ENCODE assay signal across 21 mouse cellular contexts in the genomic region with DNA sequence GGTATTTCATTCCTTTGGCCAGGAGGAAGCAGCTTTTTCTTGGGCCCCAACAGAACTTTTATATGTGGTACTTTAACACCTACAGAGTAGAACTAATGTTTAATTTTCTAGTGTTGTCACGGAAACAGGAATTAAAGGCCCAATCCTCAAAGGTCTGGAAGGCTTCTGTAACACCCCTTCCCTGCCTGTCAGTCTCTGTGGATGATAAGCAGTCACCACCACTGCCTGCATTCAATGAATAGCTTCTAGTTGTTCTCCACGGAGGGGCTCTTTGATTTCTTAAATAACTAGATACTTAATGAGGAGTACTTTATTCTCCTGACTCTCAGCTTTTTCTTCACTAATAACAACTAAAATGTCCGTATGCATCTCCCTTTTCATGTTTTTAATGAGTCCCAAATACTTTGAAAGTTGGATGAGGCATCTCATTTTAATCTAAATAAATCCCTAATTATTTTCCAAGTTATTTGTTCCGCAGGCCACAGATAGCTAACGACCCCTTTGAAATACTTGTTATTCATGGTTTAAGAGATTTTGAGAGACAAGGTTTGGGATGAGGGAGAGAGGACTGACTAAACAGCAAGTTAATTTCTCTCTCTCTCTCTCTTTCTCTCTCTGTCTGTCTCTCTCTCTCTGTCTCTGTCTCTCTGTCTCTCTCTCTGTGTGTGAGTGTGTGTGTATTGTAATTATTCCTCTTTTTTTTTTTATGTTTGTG.
DNase-seq lines count a peak whose midpoint lies in the region; ATAC-seq and TF ChIP-seq lines count a peak whose summit lies in the region.
"Had no signal": no experiment of that assay in that cellular context is flagged by ENCODE, and none has a peak within 500 bp of the region (broad histone marks: within the 10 kb centered on the region; RNA-seq: fewer than 3 reads in every experiment).

No protein-coding gene starts in this region.

- no peaks in the 10 kb centered on the region for H3K4me1 ChIP-seq in forebrain, embryonic 12.5 days
- no peaks in the 10 kb centered on the region for H3K4me1 ChIP-seq in forebrain, postnatal 0 days (ENCODE audit: insufficient read depth)
- H3K4me1 ChIP-seq in midbrain, embryonic 16.5 days (ENCODE audit: control insufficient read depth, insufficient read depth, low read length), result no peaks in the 10 kb centered on the region
- no peaks in the 10 kb centered on the region for H3K4me1 ChIP-seq in midbrain, embryonic 11.5 days (ENCODE audit: control insufficient read depth, insufficient read depth, low read length)
- H3K4me1 ChIP-seq: embryonic facial prominence, embryonic 13.5 days; heart, embryonic 10.5 days; hindbrain, embryonic 12.5 days had no signal

- no peak overlapping the region for H3K4me3 ChIP-seq in forebrain, embryonic 12.5 days (replicated peaks)
- H3K4me3 ChIP-seq in forebrain, postnatal 0 days (ENCODE audit: low read depth, low read length), result no peak overlapping the region
- H3K4me3 ChIP-seq in midbrain, embryonic 16.5 days (ENCODE audit: low read depth, low read length), result no peak overlapping the region
- H3K4me3 ChIP-seq in midbrain, embryonic 11.5 days (ENCODE audit: low read depth, low read length), result no peak overlapping the region
- H3K4me3 ChIP-seq: embryonic facial prominence, embryonic 13.5 days; heart, embryonic 10.5 days; hindbrain, embryonic 12.5 days had no signal

- H3K27me3 ChIP-seq in forebrain, embryonic 12.5 days, result no peaks in the 10 kb centered on the region
- H3K27me3 ChIP-seq in forebrain, postnatal 0 days (ENCODE audit: insufficient read depth, low read length), result no peaks in the 10 kb centered on the region
- no peaks in the 10 kb centered on the region for H3K27me3 ChIP-seq in midbrain, embryonic 16.5 days (ENCODE audit: control insufficient read depth, insufficient read depth, low read depth, low read length)
- H3K27me3 ChIP-seq in midbrain, embryonic 11.5 days (ENCODE audit: control insufficient read depth, insufficient read depth, low read length), result no peaks in the 10 kb centered on the region
- H3K27me3 ChIP-seq: CH12.LX; embryonic facial prominence, embryonic 13.5 days; hindbrain, embryonic 12.5 days had no signal

- peak; percentile 80; the same call in 1 of the 2 replicates for ATAC-seq in forebrain, embryonic 12.5 days (ENCODE audit: low FRiP score)
- no peak for ATAC-seq in forebrain, postnatal 0 days
- peak; percentile 56; the same call in 1 of the 2 replicates for ATAC-seq in midbrain, embryonic 16.5 days
- ATAC-seq in midbrain, embryonic 11.5 days (ENCODE audit: low FRiP score), result no peak
- ATAC-seq: hindbrain, embryonic 16.5 days; inflammation-experienced regulatory T-cells, adult 6 months had no signal

- no peak overlapping the region for H3K9ac ChIP-seq in forebrain, embryonic 12.5 days
- H3K9ac ChIP-seq in forebrain, postnatal 0 days, result no peak overlapping the region
- no peak overlapping the region for H3K9ac ChIP-seq in midbrain, embryonic 16.5 days (ENCODE audit: low read depth, low read length)
- no peak overlapping the region for H3K9ac ChIP-seq in midbrain, embryonic 11.5 days (ENCODE audit: low read length)
- H3K9ac ChIP-seq: embryonic facial prominence, embryonic 13.5 days; hindbrain, embryonic 12.5 days had no signal

- no peak for DNase-seq in forebrain, postnatal 0 days
- no peak for DNase-seq in midbrain, embryonic 11.5 days (ENCODE audit: low spot score, missing footprints)
- DNase-seq in brain, embryonic 14.5 days (ENCODE audit: low read depth), result peak; percentile 57
- no peak for DNase-seq in kidney, postnatal 36 days
- DNase-seq: adrenal gland, adult 8-10 months; adrenal gland, postnatal 36 days; cerebellum, adult 11 months; cerebellum, adult 8-10 months; cerebellum, postnatal 14 days; gastrocnemius, postnatal 10 days; heart, adult 18-20 months; heart, postnatal 10 days; heart, postnatal 4 days had no signal

- H3K4me2 ChIP-seq in forebrain, embryonic 12.5 days, result no peak overlapping the region
- H3K4me2 ChIP-seq in forebrain, postnatal 0 days (ENCODE audit: low read depth), result no peak overlapping the region
- H3K4me2 ChIP-seq in midbrain, embryonic 16.5 days (ENCODE audit: low read length), result no peak overlapping the region
- no peak overlapping the region for H3K4me2 ChIP-seq in midbrain, embryonic 11.5 days
- H3K4me2 ChIP-seq: embryonic facial prominence, embryonic 13.5 days; hindbrain, embryonic 12.5 days had no signal

- H3K27ac ChIP-seq in forebrain, embryonic 12.5 days, result no peak overlapping the region
- H3K27ac ChIP-seq in forebrain, postnatal 0 days (ENCODE audit: low read depth, low read length), result no peak overlapping the region
- H3K27ac ChIP-seq in midbrain, embryonic 16.5 days (ENCODE audit: low read length), result no peak overlapping the region
- H3K27ac ChIP-seq in midbrain, embryonic 11.5 days (ENCODE audit: low read depth, low read length), result no peak overlapping the region
- H3K27ac ChIP-seq: embryonic facial prominence, embryonic 13.5 days; heart, embryonic 10.5 days; hindbrain, embryonic 12.5 days had no signal

- no peaks in the 10 kb centered on the region for H3K9me3 ChIP-seq in forebrain, embryonic 12.5 days
- H3K9me3 ChIP-seq in forebrain, postnatal 0 days (ENCODE audit: low read length), result no peaks in the 10 kb centered on the region
- no peaks in the 10 kb centered on the region for H3K9me3 ChIP-seq in midbrain, embryonic 16.5 days (replicated peaks; ENCODE audit: control insufficient read depth, low read length, poor library complexity, severe bottlenecking)
- no peaks in the 10 kb centered on the region for H3K9me3 ChIP-seq in midbrain, embryonic 11.5 days (ENCODE audit: control insufficient read depth, low read length)
- H3K9me3 ChIP-seq: embryonic facial prominence, embryonic 13.5 days; heart, embryonic 10.5 days; hindbrain, embryonic 12.5 days had no signal

- no peak for TF ChIP-seq CTCF in forebrain, postnatal 0 days (IDR thresholded peaks at IDR 0.05; ENCODE audit: low read depth)
- TF ChIP-seq CTCF in brain, embryonic 14.5 days (IDR thresholded peaks at IDR 0.05; ENCODE audit: borderline replicate concordance, extremely low read depth, insufficient read depth, insufficient read length), result no peak

- no peak for TF ChIP-seq POLR2A in brain, embryonic 14.5 days (IDR thresholded peaks at IDR 0.05; ENCODE audit: borderline replicate concordance, extremely low read depth, insufficient read depth, insufficient read length, poor library complexity, severe bottlenecking)

- 16% methylated on average over 5 of the region's 5 CpGs for WGBS in forebrain, embryonic 12.5 days
- WGBS in forebrain, postnatal 0 days, result 12% methylated on average over 5 of the region's 5 CpGs
- WGBS in midbrain, embryonic 16.5 days, result 34% methylated on average over 5 of the region's 5 CpGs
- WGBS in midbrain, embryonic 11.5 days, result 48% methylated on average over 5 of the region's 5 CpGs

- H3K36me3 ChIP-seq in forebrain, embryonic 12.5 days (replicated peaks), result no peaks in the 10 kb centered on the region
- no peaks in the 10 kb centered on the region for H3K36me3 ChIP-seq in forebrain, postnatal 0 days (ENCODE audit: insufficient read depth)
- no peaks in the 10 kb centered on the region for H3K36me3 ChIP-seq in midbrain, embryonic 16.5 days (ENCODE audit: control insufficient read depth, insufficient read depth, low read length)
- H3K36me3 ChIP-seq in midbrain, embryonic 11.5 days (ENCODE audit: control insufficient read depth, insufficient read depth, low read length), result no peaks in the 10 kb centered on the region
- H3K36me3 ChIP-seq: embryonic facial prominence, embryonic 13.5 days; heart, embryonic 10.5 days; hindbrain, embryonic 12.5 days had no signal

Comparison
In these comparisons a context has a peak if more than half of its experiments do, and no peak if none do; other contexts are left out.
1. ATAC-seq: peak in forebrain, embryonic 12.5 days (single experiment) and midbrain, embryonic 16.5 days (single experiment); none in forebrain, postnatal 0 days (single experiment) and midbrain, embryonic 11.5 days (single experiment).